Mouse (Mus musculus) c-Kit-positive CD71-negative TER-119-negative erythroid progenitor cells, embryonic 14.5 days (primary cell): ENCODE measurements at regions not wholly inside any gene's neighbourhood (a gene's known extent, or its start where the extent isn't known, plus 50 kb on each side); places are given as distances from the start of the nearest gene placed in this dataset.
"Not testable (repeated sequence)": the region's sequence is repeated elsewhere in the genome, so short reads cannot be mapped to it uniquely, and the experiment has no call there.

Source experiments
- DNase-seq: peaks from one replicate; pipeline ENCODE4 v3.0.0-alpha.2; 2013; ENCODE audit warnings: low read depth

- no peak for DNase-seq
Observed at GRCm38 (mm10) chr4:55697108-55697507, 164.8 kb upstream of the Klf4 start.

GRCm38 (mm10) chr4:55696428-55696827 lies 164.2 kb upstream of the Klf4 start:
- no peak for DNase-seq

DNA sequence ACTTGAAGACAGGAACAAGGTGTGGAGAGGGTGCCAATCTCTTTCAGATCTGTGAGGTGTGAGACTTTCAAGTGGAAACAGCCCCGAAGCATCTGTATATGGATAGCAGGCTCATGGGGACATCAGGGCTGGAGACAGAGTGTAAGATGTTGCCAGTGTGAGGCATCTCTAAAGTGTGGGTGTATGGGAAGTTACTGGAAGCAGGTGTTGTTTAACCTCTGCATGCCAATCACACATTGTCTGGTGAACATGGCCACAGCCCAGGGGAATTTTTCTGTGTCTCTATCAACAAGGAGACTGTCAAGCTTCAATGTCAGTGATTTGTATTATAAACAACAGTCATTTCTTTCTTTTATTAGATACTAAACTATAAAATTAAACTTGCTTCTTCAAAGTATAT lies 163.0 kb upstream of the Klf4 start:
- no peak for DNase-seq

GRCm38 (mm10) chr4:55689479-55689878 lies 157.2 kb upstream of the Klf4 start:
- DNase-seq = no peak

- no peak for DNase-seq
Observed at GRCm38 (mm10) chr4:55686771-55687170, 154.5 kb upstream of the Klf4 start.

GRCm38 (mm10) chr4:55672288-55672687 lies 140.0 kb upstream of the Klf4 start:
- no peak for DNase-seq

DNA sequence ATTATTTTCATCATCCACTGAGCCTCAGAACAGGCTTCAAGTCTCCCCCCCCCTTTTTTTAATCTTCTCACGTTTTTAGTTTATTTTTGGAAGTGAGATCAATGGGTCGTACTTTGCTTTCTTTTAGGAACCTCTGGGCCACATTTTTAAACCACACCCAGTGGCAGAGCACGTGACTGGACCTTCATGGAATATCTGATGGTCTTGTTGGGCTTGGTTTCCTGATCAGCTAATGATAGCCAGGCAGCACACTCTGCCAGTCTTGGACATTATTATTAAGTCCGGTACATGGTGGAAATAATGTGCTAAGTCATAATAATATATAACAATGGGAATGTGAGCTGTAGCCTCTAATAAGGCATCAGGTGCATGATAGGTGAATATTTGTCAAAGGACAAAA lies 138.0 kb upstream of the Klf4 start:
- DNase-seq = no peak

GRCm38 (mm10) chr4:55664822-55665221 lies 132.6 kb upstream of the Klf4 start:
- no peak for DNase-seq

- no peak for DNase-seq
Observed at GRCm38 (mm10) chr4:55663856-55664255, 131.6 kb upstream of the Klf4 start.

DNA sequence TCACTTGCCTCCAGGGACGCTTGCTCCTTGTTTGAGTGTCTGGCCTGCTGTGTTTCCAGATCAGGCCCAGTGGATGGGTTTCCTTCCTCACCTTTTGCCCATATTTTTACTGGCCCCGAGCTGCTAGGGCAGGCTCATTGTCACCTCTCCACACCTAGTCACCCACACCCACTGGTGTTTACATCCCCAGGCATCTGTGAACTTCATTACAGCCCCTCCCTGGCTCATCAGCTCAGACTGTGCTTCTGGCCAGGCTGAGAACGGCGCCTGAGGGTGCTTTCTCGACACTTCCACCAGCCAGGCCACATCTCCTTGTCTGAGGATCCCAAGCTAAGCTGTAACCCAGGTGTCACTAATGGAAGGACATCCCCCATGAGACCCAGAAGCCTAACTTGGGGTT lies 129.8 kb upstream of the Klf4 start:
- no peak for DNase-seq

DNA sequence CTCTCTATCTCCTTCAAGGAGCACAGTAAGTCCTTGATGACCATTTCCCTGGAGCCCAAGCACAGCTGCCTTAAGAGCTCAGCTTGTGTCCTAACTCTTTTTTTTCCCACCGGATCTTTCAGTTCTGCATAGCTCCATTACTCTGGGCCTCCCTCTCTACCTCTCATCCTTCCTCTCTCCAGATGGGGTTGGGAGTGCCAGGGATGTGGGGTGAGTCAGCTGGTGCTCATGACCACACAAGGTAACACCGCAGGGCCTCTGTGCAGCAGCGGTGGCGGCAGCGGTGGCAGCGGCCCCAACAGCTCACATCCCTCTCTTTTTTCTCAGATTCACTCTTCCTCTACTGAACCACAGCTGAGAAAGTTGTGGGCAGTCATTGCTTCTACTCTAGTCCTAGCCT lies 126.6 kb upstream of the Klf4 start:
- no peak for DNase-seq

GRCm38 (mm10) chr4:55655329-55655728 lies 123.1 kb upstream of the Klf4 start:
- DNase-seq = peak; percentile 12

DNA sequence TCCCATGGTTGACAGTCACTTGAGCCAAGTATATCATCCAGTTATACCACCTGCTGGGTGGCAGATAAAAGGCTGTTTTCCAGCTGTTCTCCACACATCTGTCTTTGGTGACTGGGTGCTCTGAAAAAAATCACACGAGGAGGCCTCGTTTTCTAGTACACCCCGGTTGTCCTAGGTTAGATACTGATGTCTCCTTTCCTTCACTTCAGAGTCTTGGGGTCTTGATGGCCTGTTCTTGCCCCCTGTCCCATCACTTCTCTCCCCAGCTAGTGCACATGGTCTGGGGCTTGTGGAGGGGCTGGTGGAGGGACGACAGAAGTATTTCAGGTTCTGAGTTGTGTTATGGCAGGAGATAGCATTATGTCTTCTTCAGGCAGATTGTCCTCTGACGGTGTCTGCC lies 120.4 kb upstream of the Klf4 start:
- no peak for DNase-seq

DNA sequence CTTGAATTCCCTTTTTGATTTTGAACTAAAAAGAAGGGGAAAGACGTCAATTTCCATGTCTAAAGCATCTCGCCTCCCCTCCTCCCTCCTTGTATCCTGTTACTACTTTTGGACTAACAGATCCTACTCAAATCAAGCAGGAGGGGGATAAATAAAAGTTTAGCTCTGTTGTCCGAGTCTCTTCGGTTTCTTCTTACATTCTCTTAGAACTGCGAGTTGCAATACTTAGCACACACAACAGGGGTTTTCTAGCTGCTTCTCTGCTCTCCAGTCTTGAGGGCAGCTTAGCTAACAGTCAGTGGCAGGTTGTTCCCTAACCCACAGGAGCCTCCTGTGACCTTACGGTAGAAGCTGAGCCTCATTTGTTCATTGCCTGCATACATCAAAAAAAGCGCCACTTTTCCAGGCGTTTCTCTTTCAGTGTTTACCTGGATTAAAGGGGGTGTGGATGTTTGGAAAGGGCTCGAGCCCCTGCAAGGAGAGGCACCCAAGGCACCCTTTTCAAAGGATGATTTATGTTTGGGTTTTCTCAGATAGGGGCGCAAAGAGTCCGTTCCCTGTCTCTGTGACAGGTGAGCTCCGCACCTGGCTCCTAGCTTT lies 119.6 kb upstream of the Klf4 start:
- peak; percentile 12 for DNase-seq

- DNase-seq = peak; percentile 25
Observed at GRCm38 (mm10) chr4:55651051-55651763, 118.9 kb upstream of the Klf4 start.

DNA sequence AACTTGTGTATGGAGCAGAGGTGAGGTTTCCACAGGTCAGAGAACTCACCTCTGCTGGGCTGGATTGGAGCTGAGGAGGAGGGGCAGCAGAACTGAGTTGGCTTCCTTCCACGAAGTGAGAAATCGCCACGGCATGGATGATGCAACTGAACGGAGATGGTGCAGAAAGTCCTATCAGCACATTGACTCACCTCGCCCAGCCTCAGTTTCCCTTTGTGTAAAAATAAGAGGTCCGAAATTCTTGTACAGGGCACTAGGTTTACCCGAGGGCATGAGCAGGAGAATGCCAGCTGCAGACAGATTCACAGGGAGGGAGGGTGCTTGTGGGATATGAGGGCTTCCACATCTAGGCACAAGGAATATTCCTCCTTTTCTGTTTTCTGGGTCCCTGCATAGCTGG lies 117.9 kb upstream of the Klf4 start:
- no peak for DNase-seq

GRCm38 (mm10) chr4:55648376-55648775 lies 116.1 kb upstream of the Klf4 start:
- no peak for DNase-seq

DNA sequence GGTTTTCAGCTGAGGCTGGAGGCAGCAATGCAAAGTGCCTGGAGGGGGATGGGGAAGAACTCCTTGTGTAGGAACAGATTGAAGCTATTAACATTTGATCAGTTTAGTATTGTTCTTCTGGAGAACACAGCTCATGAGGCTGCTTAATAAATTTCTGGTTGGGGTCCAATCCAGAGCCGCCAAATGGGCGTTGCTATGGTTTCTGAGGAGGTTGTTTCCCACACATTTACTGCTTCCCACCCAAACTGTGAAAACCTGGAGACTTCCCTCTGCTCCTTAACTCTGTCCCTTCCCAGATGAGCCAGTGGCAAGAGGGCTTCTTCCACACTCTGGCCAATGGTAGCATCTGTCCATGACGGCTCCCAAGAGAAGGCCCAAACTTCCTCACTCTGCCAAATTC lies 113.2 kb upstream of the Klf4 start:
- DNase-seq = no peak

DNA sequence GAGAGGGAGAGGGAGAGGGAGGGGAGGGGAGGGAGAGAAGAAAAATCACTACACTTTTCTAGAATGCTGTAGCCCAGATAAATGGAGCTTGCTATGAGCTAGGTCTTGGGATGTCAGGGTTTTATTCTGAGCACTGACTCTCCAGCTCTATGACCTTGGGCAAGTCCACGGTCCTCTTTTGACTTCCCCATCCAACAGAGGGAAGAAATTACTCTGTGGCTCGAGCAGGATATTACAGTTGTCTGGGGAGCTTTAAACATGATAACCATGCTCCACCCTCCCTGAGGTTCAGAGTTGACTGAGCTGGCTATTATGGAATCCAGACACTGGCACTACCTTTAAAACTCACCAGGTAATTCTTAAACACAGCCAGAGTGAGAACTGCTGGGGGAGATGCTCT lies 112.6 kb upstream of the Klf4 start:
- DNase-seq = no peak

GRCm38 (mm10) chr4:55634946-55635511 lies 102.8 kb upstream of the Klf4 start:
- DNase-seq = no peak

- no peak for DNase-seq
Observed at GRCm38 (mm10) chr4:55631157-55631556, 98.9 kb upstream of the Klf4 start.

DNA sequence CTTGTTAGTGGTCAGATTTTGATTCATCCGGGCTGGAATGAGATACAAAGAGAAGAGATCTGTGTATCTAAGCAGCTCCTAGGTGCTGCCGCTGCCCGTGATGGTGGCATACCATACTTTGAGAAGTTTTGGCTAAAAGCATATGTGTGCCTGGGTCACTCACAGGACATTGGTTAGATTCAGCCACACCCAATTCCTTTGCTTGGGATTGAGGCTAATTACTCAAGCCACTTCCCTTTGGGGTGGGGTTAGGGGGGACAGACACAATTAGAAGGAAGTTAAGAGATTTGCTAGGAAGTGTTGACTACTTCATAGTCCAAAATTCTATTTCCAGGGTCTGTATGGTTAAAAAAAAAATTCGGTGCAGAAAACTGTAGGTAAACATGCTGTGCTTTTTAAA lies 97.9 kb upstream of the Klf4 start:
- DNase-seq = not testable (repeated sequence)

DNA sequence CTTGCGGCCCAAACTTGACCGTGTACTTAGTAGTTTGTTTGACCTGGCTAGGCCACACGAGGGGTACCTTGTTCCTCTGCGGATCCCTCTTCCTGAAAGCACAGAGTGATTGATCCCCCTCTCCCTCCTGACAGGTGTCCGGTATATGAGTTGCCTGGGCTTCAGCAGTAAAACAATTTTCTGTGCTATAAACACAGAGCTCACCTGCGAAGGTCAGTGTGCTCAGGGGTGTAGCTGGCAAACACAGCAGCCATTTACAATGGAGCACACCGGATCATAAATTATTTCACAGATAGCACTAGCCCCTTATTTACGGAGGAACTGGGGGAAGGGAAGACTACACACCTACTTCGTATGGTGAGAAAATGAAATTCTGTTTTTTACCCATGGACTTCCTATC lies 92.5 kb upstream of the Klf4 start:
- DNase-seq = no peak
